Mouse (Mus musculus): ENCODE data around the gene Atxn2.

DNA sequence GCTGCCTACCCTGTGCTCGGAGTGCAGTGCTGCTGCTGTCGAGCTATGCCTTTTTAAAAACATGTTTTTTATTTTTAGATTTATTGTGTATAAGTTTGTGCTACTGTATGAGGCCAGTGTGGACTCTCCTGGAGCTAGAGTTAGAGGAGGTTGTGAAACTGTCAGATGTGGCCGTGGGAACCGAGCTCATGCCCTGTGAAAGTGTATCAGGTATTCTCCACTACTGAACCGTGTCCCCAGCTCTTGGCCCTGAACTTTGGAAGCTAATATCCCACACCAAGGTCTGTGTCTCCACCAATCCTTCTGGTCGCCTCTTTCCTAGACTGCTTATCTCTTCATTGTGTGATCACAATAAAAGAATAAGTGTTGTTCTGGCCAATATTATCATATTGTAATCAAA, 51.8 kb downstream of the Atxn2 start:
- no peak for TF ChIP-seq ZC3H11A (IDR thresholded peaks at IDR 0.05; ENCODE audit: low read depth, low read length)
- TF ChIP-seq EP300 (IDR thresholded peaks at IDR 0.05; ENCODE audit: low read length): no peak

Data from CH12.LX (cell line).